Mouse (Mus musculus) intestine, postnatal 0 days (tissue): ENCODE results near the gene Ccdc142. TPM values are rescaled to one million over a fixed set of nuclear protein-coding genes. Genes with fewer than 3 reads are reported as not detected.

Experiments
- ATAC-seq: fragments of 200-750 bp; cut with Nextera tagmentation; 2 replicates; pipeline ENCODE4 v1.8.0; 2017; ENCODE audit warnings: mild to moderate bottlenecking, moderate TSS enrichment, moderate library complexity
- H3K27ac ChIP-seq: fragments of 300-500 bp; sonication (generic); 2 replicates; pipeline ENCODE4 v1.5.1; 2014; ENCODE audit warnings: mild to moderate bottlenecking, low read depth, low read length, moderate library complexity
- H3K27me3 ChIP-seq: fragments of 300-500 bp; sonication (generic); replicated peaks from 2 replicates; pipeline ENCODE4 v1.6.1; 2014; ENCODE audit warnings: low read length, mixed read lengths; ENCODE audit not compliant: control insufficient read depth, insufficient read depth
- H3K36me3 ChIP-seq: fragments of 300-500 bp; sonication (generic); 2 replicates; pipeline ENCODE4 v1.6.1; 2014; ENCODE audit warnings: mild to moderate bottlenecking, moderate library complexity; ENCODE audit not compliant: control insufficient read depth, insufficient read depth
- H3K4me1 ChIP-seq: fragments of 300-500 bp; sonication (generic); replicated peaks from 2 replicates; pipeline ENCODE4 v1.6.1; 2014; ENCODE audit warnings: antibody characterized with exemption, low read length, mixed read lengths; ENCODE audit not compliant: control insufficient read depth, insufficient read depth
- H3K4me2 ChIP-seq: fragments of 300-500 bp; sonication (generic); replicated peaks from 2 replicates; pipeline ENCODE4 v1.6.1; 2014; ENCODE audit warnings: low read depth, mild to moderate bottlenecking, moderate library complexity
- H3K4me3 ChIP-seq: fragments of 300-500 bp; sonication (generic); 2 replicates; pipeline ENCODE4 v1.5.1; 2014; ENCODE audit warnings: low read depth, low read length
- H3K9ac ChIP-seq: fragments of 300-500 bp; sonication (generic); 2 replicates; pipeline ENCODE4 v1.6.1; 2014; ENCODE audit warnings: mild to moderate bottlenecking, low read depth, low read length
- H3K9me3 ChIP-seq: fragments of 300-500 bp; sonication (generic); 2 replicates; pipeline ENCODE4 v1.6.1; 2016; ENCODE audit warnings: mixed run types; ENCODE audit not compliant: control insufficient read depth
- CTCF ChIP-seq: sonication (generic); IDR thresholded peaks from 2 replicates; pipeline ENCODE4 v1.5.1; 2016; ENCODE audit warnings: low read depth, mild to moderate bottlenecking, control low read depth, antibody characterized with exemption, moderate library complexity
- WGBS: fragments of 180-500 bp; shearing (Covaris S2); extraction: QIAGEN DNeasy Blood & Tissue Kit; methylation state at CpG from one replicate; pipeline ENCODE4 v1.1.7; 2014; 5-methylcytosine and 5-hydroxymethylcytosine counted together
- polyA plus RNA-seq: library from polyadenylated mRNA; unstranded; fragments of >200 nt; fragmentation: Nextera tagmentation; extraction: Ambion mirVana; gene quantifications from 2 replicates; pipeline ENCODE4 v1.2.1, GENCODE M21; 2015

The Ccdc142 gene
- polyA plus RNA-seq, 1 experiment from 2014 or later, result 1.3 TPM

DNA sequence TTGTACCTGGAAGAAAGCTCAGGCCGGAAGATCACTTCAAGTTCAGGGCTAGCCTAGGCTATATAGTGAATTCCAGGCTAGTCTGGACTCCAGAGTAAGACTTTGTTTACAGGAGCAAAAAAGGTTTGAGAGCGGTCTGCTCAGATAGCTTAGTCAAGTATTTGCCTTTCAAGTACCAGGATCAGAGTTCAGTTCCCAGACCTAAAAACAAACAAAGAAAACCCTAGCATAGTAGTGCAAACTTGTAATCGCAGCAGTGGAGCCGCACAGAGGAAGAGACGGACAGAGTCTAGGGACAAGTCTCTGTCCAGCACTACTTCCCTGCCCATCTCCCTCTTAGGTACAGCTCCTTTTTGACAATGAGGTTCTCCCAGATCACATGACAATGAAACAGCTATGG is 21.2 kb upstream of the Ccdc142 start:
- H3K4me1 ChIP-seq, result 0 out of 2 replicates have a peak, but pooled peaks cover 3% of the 10 kb centered on the region
- WGBS, result 84% methylated on average over 5 of the region's 5 CpGs
- no peak overlapping the region for H3K9ac ChIP-seq
- no peak for TF ChIP-seq CTCF
- H3K4me2 ChIP-seq, result no peak overlapping the region
- ATAC-seq, result no peak
- H3K36me3 ChIP-seq, result peaks cover 22% of the 10 kb centered on the region; the same call in 1 of the 2 replicates
- peaks cover 36% of the 10 kb centered on the region for H3K27me3 ChIP-seq
- no peaks in the 10 kb centered on the region for H3K9me3 ChIP-seq
- no peak overlapping the region for H3K4me3 ChIP-seq
- H3K27ac ChIP-seq, result no peak overlapping the region

DNA sequence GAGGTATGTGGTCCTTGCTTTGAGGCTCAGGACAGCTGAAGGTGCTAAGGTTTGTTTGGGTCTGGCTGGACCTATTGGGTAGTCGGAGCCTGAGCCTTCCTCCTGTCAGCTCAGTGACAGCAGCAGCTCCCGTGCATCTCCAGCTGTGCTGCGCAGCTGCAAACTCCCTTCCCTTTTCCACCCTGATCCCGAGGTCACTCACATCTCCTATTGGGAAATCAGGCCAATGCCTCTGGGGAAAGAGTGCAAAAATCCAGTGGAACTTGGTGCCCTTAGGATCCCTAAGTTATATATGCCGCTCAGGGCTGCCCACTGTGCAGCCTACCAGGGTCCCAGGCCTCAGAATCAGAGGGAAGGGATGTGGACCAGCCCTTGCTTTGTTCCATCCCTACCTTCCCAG is 17.9 kb upstream of the Ccdc142 start:
- Histone ChIP-seq H3K9me3 (no peaks in the 10 kb centered on the region), H3K9ac (no peak overlapping the region), H3K36me3 (peaks cover 22% of the 10 kb centered on the region; the same call in 1 of the 2 replicates), H3K4me1 (no peaks in the 10 kb centered on the region), H3K27me3 (peaks cover 52% of the 10 kb centered on the region), H3K4me3 (no peak overlapping the region), H3K27ac (no peak overlapping the region), H3K4me2 (no peak overlapping the region)
- ATAC-seq, result no peak
- no peak for TF ChIP-seq CTCF
- 44% methylated on average over 5 of the region's 5 CpGs for WGBS

DNA sequence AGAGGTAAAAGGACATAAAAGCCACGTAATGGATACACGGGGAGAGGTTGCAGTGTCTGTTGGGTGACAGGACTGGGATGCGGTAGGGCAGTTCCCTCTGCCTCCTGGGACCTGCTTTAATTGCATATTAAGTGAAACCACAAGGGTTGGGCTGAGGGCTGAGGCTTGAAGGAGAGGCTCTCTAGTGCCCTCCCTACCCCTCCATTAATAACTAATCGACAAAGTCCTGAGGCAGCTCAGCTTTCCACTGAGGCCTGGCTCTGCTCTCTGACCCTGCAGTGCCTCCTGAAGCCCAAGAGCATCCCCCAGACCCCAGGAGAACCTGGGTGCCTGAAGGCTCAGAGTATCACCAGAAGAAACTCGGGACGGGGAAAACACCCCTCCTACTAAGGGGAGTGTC is 16.9 kb upstream of the Ccdc142 start:
- Histone ChIP-seq H3K9ac (no peak overlapping the region), H3K36me3 (peaks cover 22% of the 10 kb centered on the region; the same call in 1 of the 2 replicates), H3K4me3 (no peak overlapping the region), H3K27me3 (peaks cover 58% of the 10 kb centered on the region), H3K4me1 (no peaks in the 10 kb centered on the region), H3K9me3 (no peaks in the 10 kb centered on the region), H3K27ac (no peak overlapping the region), H3K4me2 (no peak overlapping the region)
- WGBS, result 17% methylated on average over 6 of the region's 6 CpGs
- ATAC-seq, result no peak
- no peak for TF ChIP-seq CTCF

DNA sequence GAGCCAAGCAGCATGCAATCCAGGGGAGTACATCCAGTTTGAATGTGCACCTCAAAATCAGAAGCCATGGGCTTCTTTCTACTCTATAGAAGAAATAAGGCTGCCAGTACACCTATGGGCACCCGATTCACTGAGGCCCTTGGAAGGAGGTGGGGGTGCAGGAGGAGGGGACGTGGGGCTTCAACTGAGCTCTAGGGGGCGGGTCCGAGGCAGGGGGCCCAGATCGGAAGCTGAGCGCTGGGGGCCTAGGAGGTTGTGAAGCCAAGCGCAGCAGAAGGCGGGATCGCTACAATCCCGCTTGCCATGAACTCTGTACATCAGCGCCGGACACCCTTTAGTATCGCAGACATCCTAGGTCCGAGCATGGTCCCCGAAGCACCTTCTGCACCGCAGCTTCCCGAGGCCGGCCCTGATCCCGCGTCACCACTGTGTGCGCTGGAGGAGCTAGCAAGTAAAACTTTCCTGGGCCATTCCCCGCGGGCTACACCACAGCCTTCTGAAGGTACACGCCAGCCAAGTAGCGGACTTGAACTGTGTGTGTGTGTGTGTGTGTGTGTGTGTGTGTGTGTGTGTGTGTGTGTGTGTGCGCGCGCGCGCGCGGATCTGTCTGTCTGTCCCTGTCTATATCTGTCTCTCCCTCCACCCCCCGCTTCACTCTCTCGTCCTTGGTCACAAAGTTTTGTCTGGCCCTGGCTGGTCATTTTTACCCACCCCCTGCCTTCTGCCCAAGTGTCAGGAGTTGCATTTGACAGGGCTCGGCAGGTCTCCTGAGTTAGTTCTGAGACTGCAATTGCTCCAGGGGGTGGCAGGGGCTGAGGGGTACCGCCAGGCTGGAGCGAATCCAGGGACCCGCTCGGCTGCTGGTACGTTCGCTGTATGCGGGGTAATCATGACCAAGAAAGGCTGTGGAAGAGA is 15.0 kb upstream of the Ccdc142 start, which contains the start of gene Lbx2:
Gene Lbx2 (plus strand): TSS at position 247 of the 915 bp plus-strand sequence.
- Histone ChIP-seq H3K36me3 (peaks cover 14% of the 10 kb centered on the region; the same call in 1 of the 2 replicates), H3K9me3 (no peaks in the 10 kb centered on the region), H3K4me1 (no peaks in the 10 kb centered on the region), H3K9ac (no peak within 1 kb of the TSS), H3K27me3 (peaks cover 64% of the 10 kb centered on the region), H3K4me2 (peak within 1 kb of the TSS; percentile 55), H3K4me3 (peak within 1 kb of the TSS; percentile 32; the same call in 1 of the 2 replicates), H3K27ac (no peak within 1 kb of the TSS)
- TF ChIP-seq CTCF, result no peak
- no peak for ATAC-seq
- WGBS, result 7% methylated on average over 42 of the region's 42 CpGs

DNA sequence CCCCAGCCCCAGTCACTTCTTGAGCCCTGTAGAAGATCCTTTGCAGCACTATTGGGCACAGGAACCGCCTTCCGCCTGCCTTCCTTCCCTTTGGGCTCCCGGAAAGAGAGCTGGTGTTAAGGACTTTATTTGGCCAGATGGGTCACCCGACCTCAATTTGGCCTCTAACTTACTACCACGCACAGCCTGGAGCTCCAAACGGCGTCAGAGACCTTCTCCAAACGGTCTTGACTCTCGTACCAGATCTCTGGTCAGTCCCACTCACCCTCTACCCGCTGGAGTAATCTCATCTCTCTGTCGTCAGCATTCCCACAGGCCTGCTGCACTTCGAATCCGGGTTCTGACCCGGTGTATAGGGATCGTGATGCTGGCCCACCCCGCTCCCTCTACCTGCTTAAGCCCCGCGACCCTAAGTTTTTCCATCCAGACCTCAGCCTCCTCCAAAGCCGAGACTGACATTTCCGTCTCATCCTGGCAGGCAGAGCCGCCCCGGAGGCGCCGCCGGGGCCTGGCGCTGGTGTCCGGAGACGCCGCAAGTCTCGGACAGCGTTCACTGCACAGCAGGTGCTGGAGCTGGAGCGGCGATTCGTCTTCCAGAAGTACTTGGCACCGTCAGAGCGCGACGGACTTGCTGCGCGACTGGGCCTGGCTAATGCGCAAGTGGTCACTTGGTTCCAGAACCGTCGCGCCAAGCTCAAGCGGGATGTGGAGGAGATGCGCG is 14.0 kb upstream of the Ccdc142 start:
- H3K4me2 ChIP-seq, result peak overlapping the region; percentile 55
- H3K4me1 ChIP-seq, result no peaks in the 10 kb centered on the region
- no peak overlapping the region for H3K9ac ChIP-seq
- H3K27ac ChIP-seq, result no peak overlapping the region
- 3% methylated on average over 46 of the region's 47 CpGs for WGBS
- no peaks in the 10 kb centered on the region for H3K9me3 ChIP-seq
- 0 out of 2 replicates have a peak, but pooled peaks cover 6% of the 10 kb centered on the region for H3K36me3 ChIP-seq
- peaks cover 64% of the 10 kb centered on the region for H3K27me3 ChIP-seq
- H3K4me3 ChIP-seq, result peak overlapping the region; percentile 32
- no peak for ATAC-seq
- no peak for TF ChIP-seq CTCF

DNA sequence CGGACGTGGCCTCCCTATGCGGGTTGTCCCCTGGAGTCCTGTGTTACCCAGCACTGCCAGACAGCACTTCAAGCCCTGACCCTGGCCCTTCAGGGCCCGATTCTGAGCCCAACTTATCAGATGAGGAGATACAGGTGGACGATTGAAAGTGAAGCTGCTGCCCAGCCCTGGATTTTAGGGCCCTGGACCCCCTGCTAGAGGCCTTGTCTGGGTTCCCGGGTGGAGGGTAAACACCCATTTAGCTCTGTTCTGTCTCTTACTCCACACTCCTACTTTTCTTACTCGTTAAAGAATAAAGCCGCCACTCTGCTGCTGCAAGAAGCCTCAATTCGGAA is 13.5 kb upstream of the Ccdc142 start:
- Histone ChIP-seq H3K4me3 (peak overlapping the region; percentile 32), H3K4me2 (peak overlapping the region; percentile 55), H3K27ac (no peak overlapping the region), H3K9ac (no peak overlapping the region), H3K9me3 (no peaks in the 10 kb centered on the region), H3K4me1 (no peaks in the 10 kb centered on the region), H3K36me3 (0 out of 2 replicates have a peak, but pooled peaks cover under 1% of the 10 kb centered on the region), H3K27me3 (peaks cover 61% of the 10 kb centered on the region)
- ATAC-seq, result no peak
- TF ChIP-seq CTCF, result no peak
- WGBS, result 16% methylated on average over 9 of the region's 9 CpGs
